Mouse (Mus musculus) kidney, postnatal 0 days (tissue): ENCODE results near the gene C2. TPM values are rescaled to one million over a fixed set of nuclear protein-coding genes. Genes with fewer than 3 reads are reported as not detected.

Experiments
- ATAC-seq: fragments of 200-750 bp; cut with Nextera tagmentation; replicated peaks from 2 replicates; pipeline ENCODE4 v1.8.0; 2017; ENCODE audit warnings: low read depth, moderate number of reproducible peaks, moderate TSS enrichment, moderate library complexity; ENCODE audit not compliant: low FRiP score
- DNase-seq: peaks from one replicate; pipeline ENCODE4 v3.0.0-alpha.2; 2016; ENCODE audit warnings: low spot score
- H3K27ac ChIP-seq: fragments of 300-500 bp; sonication (generic); 2 replicates; pipeline ENCODE4 v1.5.1; 2014; ENCODE audit warnings: mild to moderate bottlenecking
- H3K27me3 ChIP-seq: fragments of 300-500 bp; sonication (generic); 2 replicates; pipeline ENCODE4 v1.6.1; 2014; ENCODE audit warnings: low read length, mixed read lengths; ENCODE audit not compliant: insufficient read depth
- H3K36me3 ChIP-seq: fragments of 300-500 bp; sonication (generic); 2 replicates; pipeline ENCODE4 v1.6.1; 2014; ENCODE audit warnings: low read length, mixed read lengths; ENCODE audit not compliant: insufficient read depth
- H3K4me1 ChIP-seq: fragments of 300-500 bp; sonication (generic); replicated peaks from 2 replicates; pipeline ENCODE4 v1.6.1; 2014; ENCODE audit warnings: antibody characterized with exemption, low read length, mixed read lengths; ENCODE audit not compliant: insufficient read depth
- H3K4me2 ChIP-seq: fragments of 300-500 bp; sonication (generic); 2 replicates; pipeline ENCODE4 v1.6.1; 2014; ENCODE audit warnings: mild to moderate bottlenecking, low read length, moderate library complexity, mixed read lengths
- H3K4me3 ChIP-seq: fragments of 300-500 bp; sonication (generic); replicated peaks from 2 replicates; pipeline ENCODE4 v1.5.1; 2014; ENCODE audit warnings: low read depth, low read length
- H3K9ac ChIP-seq: fragments of 300-500 bp; sonication (generic); 2 replicates; pipeline ENCODE4 v1.6.1; 2014; ENCODE audit warnings: low read depth, low read length
- H3K9me3 ChIP-seq: fragments of 300-500 bp; sonication (generic); replicated peaks from 2 replicates; pipeline ENCODE4 v1.6.1; 2016; ENCODE audit warnings: low read length, inconsistent platforms, mixed read lengths
- CTCF ChIP-seq: IDR thresholded peaks from 2 replicates; pipeline ENCODE4 v1.5.1; 2016; ENCODE audit warnings: antibody characterized with exemption, low read depth, mild to moderate bottlenecking, moderate library complexity
- WGBS: fragments of 180-500 bp; shearing (Covaris S2); extraction: QIAGEN DNeasy Blood & Tissue Kit; methylation state at CpG from one replicate; pipeline ENCODE4 v1.1.7; 2014; 5-methylcytosine and 5-hydroxymethylcytosine counted together
- polyA plus RNA-seq: library from polyadenylated mRNA; unstranded; fragments of >200 nt; fragmentation: Nextera tagmentation; extraction: Ambion mirVana; gene quantifications from 2 replicates; pipeline ENCODE4 v1.2.1, GENCODE M21; 2015

The C2 gene
- polyA plus RNA-seq, 1 experiment from 2014 or later = 7.4 TPM

DNA sequence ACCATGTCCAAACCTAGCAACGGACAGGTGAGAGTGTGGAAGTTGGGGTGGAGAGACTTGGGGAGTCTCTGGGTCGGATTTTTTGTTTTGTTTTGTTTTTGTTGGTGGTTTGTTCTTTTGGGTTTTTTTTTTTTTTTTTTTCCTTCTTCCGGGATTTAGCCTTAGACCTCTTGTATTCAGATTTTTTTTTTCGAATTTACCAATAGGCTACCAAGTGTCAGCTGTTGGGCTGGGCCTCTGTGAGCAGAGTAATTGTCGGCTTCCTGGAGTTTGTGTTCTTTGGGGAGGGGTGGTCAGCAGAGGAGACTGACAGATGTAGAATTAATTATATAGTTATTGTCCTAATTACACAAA, 1.8 kb upstream of the C2 start:
- 0% methylated on average over 5 of the region's 5 CpGs for WGBS
- Histone ChIP-seq H3K9me3 (no peaks in the 10 kb centered on the region), H3K36me3 (peaks cover 33% of the 10 kb centered on the region), H3K9ac (peak overlapping the region; percentile 96), H3K27ac (peak overlapping the region; percentile 95), H3K27me3 (no peaks in the 10 kb centered on the region), H3K4me1 (peaks cover 8% of the 10 kb centered on the region), H3K4me2 (peak overlapping the region; percentile 89), H3K4me3 (peak overlapping the region; percentile 96)
- ATAC-seq (no peak), DNase-seq (peak; percentile 69)
- TF ChIP-seq CTCF = no peak

GRCm38 (mm10) chr17:34899053-34899889, 1.2 kb upstream of the C2 start:
- WGBS = 1% methylated on average over 45 of the region's 45 CpGs
- peak overlapping the region; percentile 96 for H3K4me3 ChIP-seq
- DNase-seq = peak; percentile 33
- TF ChIP-seq CTCF = no peak
- H3K27me3 ChIP-seq = no peaks in the 10 kb centered on the region
- H3K36me3 ChIP-seq = peaks cover 27% of the 10 kb centered on the region
- no peaks in the 10 kb centered on the region for H3K9me3 ChIP-seq
- H3K4me2 ChIP-seq = peak overlapping the region; percentile 89
- peak; percentile 3; the same call in 1 of the 2 replicates for ATAC-seq
- peaks cover 8% of the 10 kb centered on the region for H3K4me1 ChIP-seq
- H3K27ac ChIP-seq = peak overlapping the region; percentile 95
- peak overlapping the region; percentile 96 for H3K9ac ChIP-seq

DNA sequence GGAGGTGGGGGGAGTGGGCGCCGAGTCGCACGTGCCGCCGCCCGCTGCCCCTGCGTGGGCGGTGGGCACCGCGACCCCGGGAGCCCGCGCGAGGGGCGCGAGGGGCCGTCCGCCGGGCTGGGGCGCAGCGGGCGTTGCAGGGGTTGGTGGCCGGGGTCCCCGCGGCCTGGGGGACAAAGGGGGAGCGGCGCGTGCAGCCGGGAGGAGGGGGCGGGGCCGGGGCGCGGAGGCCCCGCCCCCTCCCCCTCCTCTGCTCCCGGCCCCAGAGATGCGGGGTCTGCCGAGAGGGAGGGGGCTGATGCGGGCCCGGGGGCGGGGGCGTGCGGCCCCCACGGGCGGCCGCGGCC, 614 bp upstream of the C2 start:
- DNase-seq (peak; percentile 46), ATAC-seq (no peak)
- Histone ChIP-seq H3K36me3 (peaks cover 22% of the 10 kb centered on the region), H3K4me2 (peak overlapping the region; percentile 89), H3K27me3 (no peaks in the 10 kb centered on the region), H3K4me1 (peaks cover 10% of the 10 kb centered on the region), H3K9me3 (no peaks in the 10 kb centered on the region), H3K4me3 (peak overlapping the region; percentile 96), H3K9ac (peak overlapping the region; percentile 96), H3K27ac (peak overlapping the region; percentile 95)
- 0% methylated on average over 17 of the region's 47 CpGs for WGBS
- no peak for TF ChIP-seq CTCF

DNA sequence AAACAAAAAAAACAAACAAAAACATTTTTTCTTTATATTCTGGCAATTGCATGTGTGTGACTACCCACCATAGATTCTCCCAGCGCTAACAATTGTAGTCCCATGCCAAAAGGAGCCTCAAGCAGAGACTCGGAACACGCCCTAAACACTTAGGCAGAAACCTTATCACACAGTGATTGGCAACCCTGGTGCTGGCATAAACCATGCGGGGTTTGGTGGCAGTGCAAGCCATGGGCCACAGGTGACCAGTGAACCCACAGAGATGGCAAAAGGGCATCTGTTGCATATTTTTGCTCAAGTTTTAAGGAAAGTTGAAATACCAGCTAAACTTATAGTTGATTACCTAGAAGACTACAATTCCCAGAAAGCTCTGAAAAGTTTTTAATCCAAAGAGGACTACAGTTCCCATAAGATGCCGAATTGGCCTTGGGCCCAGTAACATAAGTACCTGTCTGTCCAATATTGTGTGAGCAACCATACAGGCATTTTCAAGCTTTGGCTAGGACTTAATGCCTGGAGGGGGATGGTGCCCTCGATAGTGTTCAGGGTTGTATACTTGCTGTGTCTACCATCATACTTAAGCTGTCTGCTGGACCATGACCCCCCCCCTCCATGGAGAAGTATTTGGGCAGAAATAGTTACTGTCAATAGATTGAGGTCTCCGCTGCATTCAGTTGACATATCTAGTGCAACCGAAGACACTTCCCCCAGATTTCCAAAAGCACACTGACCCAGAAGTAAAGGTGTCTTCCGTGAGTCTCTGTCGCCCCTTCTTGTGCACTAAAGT, 499 bp downstream of the C2 start:
- H3K27me3 ChIP-seq = no peaks in the 10 kb centered on the region
- H3K4me1 ChIP-seq = peaks cover 14% of the 10 kb centered on the region
- ATAC-seq (no peak), DNase-seq (peak; percentile 84)
- H3K4me2 ChIP-seq = peak overlapping the region; percentile 89
- H3K27ac ChIP-seq = peak overlapping the region; percentile 95
- peak overlapping the region; percentile 96 for H3K4me3 ChIP-seq
- no peaks in the 10 kb centered on the region for H3K9me3 ChIP-seq
- peak overlapping the region; percentile 96; the same call in 1 of the 2 replicates for H3K9ac ChIP-seq
- peaks cover 12% of the 10 kb centered on the region; the same call in 1 of the 2 replicates for H3K36me3 ChIP-seq
- TF ChIP-seq CTCF = no peak
- WGBS = 12% methylated on average over 10 of the region's 10 CpGs

GRCm38 (mm10) chr17:34896366-34896765, 1.7 kb downstream of the C2 start:
- no peak overlapping the region for H3K4me3 ChIP-seq
- H3K9me3 ChIP-seq = no peaks in the 10 kb centered on the region
- WGBS = 82% methylated on average over 17 of the region's 17 CpGs
- peaks cover 6% of the 10 kb centered on the region; the same call in 1 of the 2 replicates for H3K36me3 ChIP-seq
- no peak overlapping the region for H3K9ac ChIP-seq
- no peak overlapping the region for H3K4me2 ChIP-seq
- TF ChIP-seq CTCF = no peak
- H3K4me1 ChIP-seq = peaks cover 14% of the 10 kb centered on the region
- H3K27ac ChIP-seq = no peak overlapping the region; the same call in 1 of the 2 replicates
- DNase-seq (no peak), ATAC-seq (no peak)
- no peaks in the 10 kb centered on the region for H3K27me3 ChIP-seq

DNA sequence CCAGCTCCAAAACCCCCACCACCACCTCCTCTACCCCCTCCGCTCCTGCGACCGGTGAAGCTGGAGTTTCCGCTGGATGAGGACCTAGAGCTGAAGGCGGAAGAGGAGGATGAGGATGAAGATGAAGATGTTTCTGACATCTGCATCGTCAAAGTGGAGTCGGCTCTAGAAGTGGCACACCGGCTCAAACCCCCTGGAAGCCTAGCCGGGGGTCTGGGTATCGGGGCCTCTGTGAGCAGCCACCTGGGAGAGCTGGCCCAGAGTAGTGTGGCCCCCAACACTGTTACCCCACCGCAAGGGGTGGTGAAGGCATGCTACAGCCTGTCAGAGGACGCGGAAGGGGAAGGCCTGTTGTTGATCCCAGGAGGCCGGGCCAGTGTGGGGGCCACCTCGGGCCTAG, 2.3 kb downstream of the C2 start:
- Histone ChIP-seq H3K9ac (no peak overlapping the region), H3K27me3 (no peaks in the 10 kb centered on the region), H3K4me2 (peak overlapping the region; percentile 99), H3K36me3 (0 out of 2 replicates have a peak, but pooled peaks cover 5% of the 10 kb centered on the region), H3K27ac (peak overlapping the region; percentile 93; the same call in 1 of the 2 replicates), H3K9me3 (no peaks in the 10 kb centered on the region), H3K4me1 (peaks cover 14% of the 10 kb centered on the region), H3K4me3 (peak overlapping the region; percentile 88; the same call in 1 of the 2 replicates)
- ATAC-seq (no peak), DNase-seq (no peak)
- WGBS = 92% methylated on average over 15 of the region's 15 CpGs
- TF ChIP-seq CTCF = no peak
